Mouse (Mus musculus) small intestine, adult 2 months (tissue): ENCODE measurements around the gene Stbd1. TPM values are rescaled to one million over a fixed set of nuclear protein-coding genes. Genes with fewer than 3 reads are reported as not detected.

Experiments used
- H3K27ac ChIP-seq: fragments of 200-500 bp; 2 replicates; pipeline ENCODE4 v1.5.1; 2012; ENCODE audit warnings: low read depth, low read length, control low read depth, inconsistent platforms; ENCODE audit not compliant: insufficient read depth
- H3K27me3 ChIP-seq: fragments of 200-500 bp; 2 replicates; pipeline ENCODE4 v1.6.1; 2012; ENCODE audit warnings: mild to moderate bottlenecking, moderate library complexity, low read length, inconsistent platforms; ENCODE audit not compliant: control insufficient read depth, insufficient read depth
- H3K36me3 ChIP-seq: fragments of 200-500 bp; 2 replicates; pipeline ENCODE4 v1.6.1; 2012; ENCODE audit warnings: mild to moderate bottlenecking, low read length, control low read depth, inconsistent platforms; ENCODE audit not compliant: control insufficient read depth, insufficient read depth
- H3K4me1 ChIP-seq: fragments of 200-500 bp; 2 replicates; pipeline ENCODE4 v1.6.1; 2012; ENCODE audit warnings: low read length, inconsistent platforms, mixed read lengths; ENCODE audit not compliant: control insufficient read depth, insufficient read depth, insufficient read length
- H3K4me3 ChIP-seq: fragments of 200-500 bp; 2 replicates; pipeline ENCODE4 v1.5.1; 2012; ENCODE audit warnings: low read depth, mild to moderate bottlenecking, control low read depth, inconsistent platforms, low read length, moderate library complexity
- CTCF ChIP-seq: fragments of 200-500 bp; IDR thresholded peaks from 2 replicates; pipeline ENCODE4 v1.5.1; 2012; ENCODE audit warnings: low read depth, mild to moderate bottlenecking, control low read depth, inconsistent platforms, low read length, moderate library complexity, mixed read lengths; ENCODE audit not compliant: insufficient replicate concordance, insufficient read length; ENCODE audit errors: extremely low read depth
- POLR2A ChIP-seq: fragments of 200-500 bp; IDR thresholded peaks from 2 replicates; pipeline ENCODE4 v1.6.1; 2012; ENCODE audit warnings: low read depth, mild to moderate bottlenecking, control low read depth, inconsistent platforms, low read length, moderate library complexity
- WGBS: fragments of 180-500 bp; shearing (Covaris S2); methylation state at CpG from one replicate; pipeline ENCODE4 v1.1.7; 2018; 5-methylcytosine and 5-hydroxymethylcytosine counted together
- polyA plus RNA-seq: library from polyadenylated mRNA; depleted of rRNA; stranded (reverse); fragments of >200 nt; gene quantifications from 2 replicates; pipeline ENCODE4 v1.2.3, GENCODE M21; 2012; rRNA removed

The Stbd1 gene
- polyA plus RNA-seq, 1 experiment, result 1.0 TPM

- TF ChIP-seq POLR2A, result no peak
- no peak for TF ChIP-seq CTCF
- no peak overlapping the region for H3K4me3 ChIP-seq
- no peaks in the 10 kb centered on the region for H3K36me3 ChIP-seq
- WGBS, result 89% methylated on average over 5 of the region's 5 CpGs
- H3K4me1 ChIP-seq, result no peaks in the 10 kb centered on the region
- H3K27me3 ChIP-seq, result no peaks in the 10 kb centered on the region; the same call in 1 of the 2 replicates
- no peak overlapping the region for H3K27ac ChIP-seq
Measured at GRCm38 (mm10) chr5:92635891-92636290, 33.0 kb downstream of the Stbd1 start.

- H3K27ac ChIP-seq, result no peak overlapping the region
- WGBS, result 56% methylated on average over 3 of the region's 3 CpGs
- no peaks in the 10 kb centered on the region for H3K27me3 ChIP-seq
- TF ChIP-seq CTCF (no peak), POLR2A (no peak)
- no peak overlapping the region for H3K4me3 ChIP-seq
- no peaks in the 10 kb centered on the region for H3K36me3 ChIP-seq
- H3K4me1 ChIP-seq, result no peaks in the 10 kb centered on the region
Measured at GRCm38 (mm10) chr5:92640861-92641260, 38.0 kb downstream of the Stbd1 start.

Other genes with a start within 250 kb of the Stbd1 start
- gene Nup54, start 167.8 kb upstream of the Stbd1 start, polyA plus RNA-seq, result 6.7 and 6.9 TPM in 2 replicates
- 7.9 and 8.4 TPM in 2 replicates for gene Scarb2, start 96.2 kb upstream of the Stbd1 start, polyA plus RNA-seq
- not detected in 2 replicates for gene Fam47e, start 48.0 kb upstream of the Stbd1 start, polyA plus RNA-seq
- 0.03 and 0.04 TPM in 2 replicates for gene Ccdc158, start 72.2 kb downstream of the Stbd1 start, polyA plus RNA-seq
- gene Shroom3, start 80.4 kb downstream of the Stbd1 start, polyA plus RNA-seq, result 71.5 and 111 TPM in 2 replicates